Mouse (Mus musculus): ENCODE measurements around the gene Nup107. TPM values are rescaled to one million over a fixed set of nuclear protein-coding genes. Genes with fewer than 3 reads are reported as not detected.

Gene Nup107
- polyA plus RNA-seq, 1 experiment from 2014 or later: 40.2 TPM

- no peak overlapping the region for H3K9ac ChIP-seq
- H3K36me3 ChIP-seq: peaks cover 90% of the 10 kb centered on the region
- H3K27me3 ChIP-seq (replicated peaks): no peaks in the 10 kb centered on the region
- H3K4me3 ChIP-seq: no peak overlapping the region
- no peak overlapping the region for H3K27ac ChIP-seq (replicated peaks)
- WGBS: 86% methylated on average over 10 of the region's 10 CpGs
- ATAC-seq (ENCODE audit: extremely low read depth, insufficient number of reproducible peaks, low FRiP score, low TSS enrichment): no peak
- no peaks in the 10 kb centered on the region for H3K4me1 ChIP-seq
- H3K9me3 ChIP-seq: no peaks in the 10 kb centered on the region
- H3K4me2 ChIP-seq: no peak overlapping the region
Observed at GRCm38 (mm10) chr10:117767286-117768140, 25.0 kb downstream of the Nup107 start.

- H3K36me3 ChIP-seq: peaks cover 92% of the 10 kb centered on the region
- ATAC-seq (ENCODE audit: extremely low read depth, insufficient number of reproducible peaks, low FRiP score, low TSS enrichment): no peak
- H3K4me2 ChIP-seq: no peak overlapping the region
- no peaks in the 10 kb centered on the region for H3K9me3 ChIP-seq
- H3K9ac ChIP-seq: no peak overlapping the region
- H3K27me3 ChIP-seq (replicated peaks): no peaks in the 10 kb centered on the region
- 94% methylated on average over 5 of the region's 5 CpGs for WGBS
- no peaks in the 10 kb centered on the region for H3K4me1 ChIP-seq
- H3K4me3 ChIP-seq: no peak overlapping the region
- no peak overlapping the region for H3K27ac ChIP-seq (replicated peaks)
Observed at GRCm38 (mm10) chr10:117766896-117767160, 25.7 kb downstream of the Nup107 start.

GRCm38 (mm10) chr10:117766111-117766895 is 26.2 kb downstream of the Nup107 start:
- Histone ChIP-seq H3K36me3 (peaks cover 92% of the 10 kb centered on the region), H3K9me3 (no peaks in the 10 kb centered on the region), H3K27me3 (replicated peaks) (no peaks in the 10 kb centered on the region), H3K27ac (replicated peaks) (no peak overlapping the region), H3K4me2 (no peak overlapping the region), H3K9ac (no peak overlapping the region), H3K4me1 (no peaks in the 10 kb centered on the region), H3K4me3 (no peak overlapping the region)
- WGBS: 86% methylated on average over 16 of the region's 16 CpGs
- ATAC-seq (ENCODE audit: extremely low read depth, insufficient number of reproducible peaks, low FRiP score, low TSS enrichment): no peak

GRCm38 (mm10) chr10:117765116-117765894 is 27.2 kb downstream of the Nup107 start:
- Histone ChIP-seq H3K36me3 (peaks cover 92% of the 10 kb centered on the region), H3K9me3 (no peaks in the 10 kb centered on the region), H3K4me2 (no peak overlapping the region), H3K27me3 (replicated peaks) (no peaks in the 10 kb centered on the region), H3K27ac (replicated peaks) (no peak overlapping the region), H3K9ac (no peak overlapping the region), H3K4me1 (no peaks in the 10 kb centered on the region), H3K4me3 (no peak overlapping the region)
- WGBS: 90% methylated on average over 11 of the region's 11 CpGs
- no peak for ATAC-seq (ENCODE audit: extremely low read depth, insufficient number of reproducible peaks, low FRiP score, low TSS enrichment)

- no peak overlapping the region for H3K9ac ChIP-seq
- H3K9me3 ChIP-seq: no peaks in the 10 kb centered on the region
- H3K36me3 ChIP-seq: peaks cover 92% of the 10 kb centered on the region
- 84% methylated on average over 6 of the region's 6 CpGs for whole genome bisulfite sequencing
- H3K4me1 ChIP-seq: no peaks in the 10 kb centered on the region
- no peak for ATAC-seq (ENCODE audit: extremely low read depth, insufficient number of reproducible peaks, low FRiP score, low TSS enrichment)
- no peak overlapping the region for H3K4me2 ChIP-seq
- H3K27me3 ChIP-seq (replicated peaks): no peaks in the 10 kb centered on the region
- no peak overlapping the region for H3K27ac ChIP-seq (replicated peaks)
- no peak overlapping the region for H3K4me3 ChIP-seq
Observed at GRCm38 (mm10) chr10:117764598-117764997, 27.9 kb downstream of the Nup107 start.

GRCm38 (mm10) chr10:117763588-117764190 is 28.8 kb downstream of the Nup107 start:
- H3K4me2 ChIP-seq: no peak overlapping the region
- no peaks in the 10 kb centered on the region for H3K27me3 ChIP-seq (replicated peaks)
- 91% methylated on average over 16 of the region's 16 CpGs for WGBS
- no peak overlapping the region for H3K4me3 ChIP-seq
- no peak for ATAC-seq (ENCODE audit: extremely low read depth, insufficient number of reproducible peaks, low FRiP score, low TSS enrichment)
- no peaks in the 10 kb centered on the region for H3K9me3 ChIP-seq
- peaks cover 97% of the 10 kb centered on the region for H3K36me3 ChIP-seq
- H3K9ac ChIP-seq: no peak overlapping the region
- no peaks in the 10 kb centered on the region for H3K4me1 ChIP-seq
- H3K27ac ChIP-seq (replicated peaks): no peak overlapping the region

- Histone ChIP-seq H3K4me2 (no peak overlapping the region), H3K27me3 (replicated peaks) (no peaks in the 10 kb centered on the region), H3K4me1 (no peaks in the 10 kb centered on the region), H3K27ac (replicated peaks) (no peak overlapping the region), H3K9me3 (no peaks in the 10 kb centered on the region), H3K9ac (no peak overlapping the region), H3K4me3 (no peak overlapping the region), H3K36me3 (peaks cover 97% of the 10 kb centered on the region)
- no peak for ATAC-seq (ENCODE audit: extremely low read depth, insufficient number of reproducible peaks, low FRiP score, low TSS enrichment)
- 92% methylated on average over 12 of the region's 12 CpGs for WGBS
Observed at GRCm38 (mm10) chr10:117762966-117763365, 29.5 kb downstream of the Nup107 start.

- Histone ChIP-seq H3K27me3 (replicated peaks) (no peaks in the 10 kb centered on the region), H3K4me2 (no peak overlapping the region), H3K9ac (no peak overlapping the region), H3K4me1 (no peaks in the 10 kb centered on the region), H3K27ac (replicated peaks) (no peak overlapping the region), H3K4me3 (no peak overlapping the region), H3K9me3 (no peaks in the 10 kb centered on the region), H3K36me3 (peaks cover 98% of the 10 kb centered on the region)
- ATAC-seq (ENCODE audit: extremely low read depth, insufficient number of reproducible peaks, low FRiP score, low TSS enrichment): no peak
- WGBS: 89% methylated on average over 2 of the region's 2 CpGs
Observed at GRCm38 (mm10) chr10:117762281-117762830, 30.1 kb downstream of the Nup107 start.

- H3K4me2 ChIP-seq: no peak overlapping the region
- no peak overlapping the region for H3K9ac ChIP-seq
- no peak overlapping the region for H3K27ac ChIP-seq (replicated peaks)
- H3K4me1 ChIP-seq: no peaks in the 10 kb centered on the region
- H3K9me3 ChIP-seq: no peaks in the 10 kb centered on the region
- H3K36me3 ChIP-seq: peaks cover 98% of the 10 kb centered on the region
- no peaks in the 10 kb centered on the region for H3K27me3 ChIP-seq (replicated peaks)
- H3K4me3 ChIP-seq: no peak overlapping the region
- ATAC-seq (ENCODE audit: extremely low read depth, insufficient number of reproducible peaks, low FRiP score, low TSS enrichment): no peak
- 87% methylated on average over 6 of the region's 6 CpGs for WGBS
Observed at GRCm38 (mm10) chr10:117761551-117761950, 31.0 kb downstream of the Nup107 start.

- Histone ChIP-seq H3K9me3 (no peaks in the 10 kb centered on the region), H3K27me3 (replicated peaks) (no peaks in the 10 kb centered on the region), H3K4me3 (no peak overlapping the region), H3K36me3 (peaks cover 98% of the 10 kb centered on the region), H3K4me1 (no peaks in the 10 kb centered on the region), H3K9ac (no peak overlapping the region), H3K27ac (replicated peaks) (no peak overlapping the region), H3K4me2 (no peak overlapping the region)
- no peak for ATAC-seq (ENCODE audit: extremely low read depth, insufficient number of reproducible peaks, low FRiP score, low TSS enrichment)
- WGBS: 92% methylated on average over 9 of the region's 9 CpGs
Observed at GRCm38 (mm10) chr10:117760831-117761335, 31.6 kb downstream of the Nup107 start.
